Mouse (Mus musculus) cerebellum, adult 2 months (tissue): ENCODE measurements around the gene Wdr20.

ENCODE experiments used
- CTCF ChIP-seq: fragments of 200-500 bp; IDR thresholded peaks from 2 replicates; pipeline ENCODE4 v1.5.1; 2011; ENCODE audit warnings: low read depth, mild to moderate bottlenecking, control low read depth, low read length, moderate library complexity, borderline replicate concordance; ENCODE audit not compliant: insufficient read depth
- POLR2A ChIP-seq: fragments of 200-500 bp; IDR thresholded peaks from 2 replicates; pipeline ENCODE4 v1.6.1; 2011; ENCODE audit warnings: low read length, control low read depth, borderline replicate concordance; ENCODE audit not compliant: insufficient read depth

DNA sequence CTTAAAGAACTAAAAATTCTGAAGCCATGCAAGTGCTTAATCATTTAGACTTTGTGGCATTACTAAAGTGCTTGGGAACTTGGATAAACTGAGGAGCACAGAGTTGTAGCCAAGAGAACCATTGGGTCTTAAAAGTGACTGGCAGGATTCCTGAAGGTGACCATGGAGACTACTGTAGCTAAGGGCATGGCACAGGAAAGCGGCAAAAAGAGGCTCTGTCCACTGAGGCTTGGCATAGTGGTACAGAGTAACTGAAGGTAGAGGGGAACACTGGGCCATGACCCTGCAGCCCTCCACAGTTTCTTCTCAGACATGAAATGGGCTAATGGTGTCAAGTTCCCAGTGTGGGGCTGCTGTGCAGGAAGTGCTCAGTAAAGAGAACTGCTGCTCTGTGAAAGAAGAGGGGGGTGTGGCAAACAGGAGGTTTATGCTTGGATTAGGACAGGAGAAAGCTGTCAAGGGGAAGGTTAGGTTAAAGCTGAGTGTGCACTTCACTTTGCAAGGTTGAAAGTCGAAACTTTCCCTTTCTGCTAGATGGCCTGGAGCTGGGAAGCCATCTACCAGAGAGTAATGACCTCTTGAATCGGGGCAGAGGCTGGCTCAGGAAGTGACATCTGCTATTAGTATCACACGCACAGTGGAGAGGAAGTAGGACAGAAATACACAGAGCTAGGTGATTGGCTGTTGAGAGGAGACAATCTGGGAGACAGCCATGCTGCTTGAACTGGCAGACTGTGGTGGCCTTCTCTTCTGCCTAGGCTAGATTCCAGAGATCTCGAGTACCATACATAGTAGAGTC lies 38.1 kb downstream of the Wdr20 start:
- no peak for TF ChIP-seq CTCF
- TF ChIP-seq POLR2A: no peak
